Mouse (Mus musculus) spleen, embryonic (tissue): ENCODE measurements at regions not wholly inside any gene's neighbourhood (a gene's known extent, or its start where the extent isn't known, plus 50 kb on each side); places are given as distances from the start of the nearest gene placed in this dataset.

Experiments used
- CTCF ChIA-PET: fragments of 350-600 bp; sonication (Branson Sonifier 250); formaldehyde crosslinking; loops from one replicate; lab custom pipeline; 2022; lab: Charles Lee

GRCm38 (mm10) chr6:31081988-31082387 lies 123.1 kb upstream of the Klf14 start:
- CTCF ChIA-PET = no interaction called here

- CTCF ChIA-PET = no interaction called here
Observed at GRCm38 (mm10) chr6:31082613-31083470, 124.0 kb upstream of the Klf14 start.

- CTCF ChIA-PET = no interaction called here
Observed at GRCm38 (mm10) chr6:31083701-31084100, 124.8 kb upstream of the Klf14 start.

- CTCF ChIA-PET = no interaction called here
Observed at GRCm38 (mm10) chr6:31085063-31085759, 126.3 kb upstream of the Klf14 start.

GRCm38 (mm10) chr6:31085760-31086108 lies 126.9 kb upstream of the Klf14 start:
- CTCF ChIA-PET = interaction anchor here (0.6 kb wide), 1 partner anchor 727 kb away, joined by 5 read pairs; no protein-coding TSS in a partner anchor

GRCm38 (mm10) chr6:31086283-31086682 lies 127.4 kb upstream of the Klf14 start:
- CTCF ChIA-PET = interaction anchor here (0.6 kb wide), 1 partner anchor 727 kb away, joined by 5 read pairs; no protein-coding TSS in a partner anchor

- CTCF ChIA-PET = no interaction called here
Observed at GRCm38 (mm10) chr6:31086798-31087360, 128.0 kb upstream of the Klf14 start.

GRCm38 (mm10) chr6:31087511-31087910 lies 128.6 kb upstream of the Klf14 start:
- CTCF ChIA-PET = no interaction called here

GRCm38 (mm10) chr6:31088147-31088972 lies 129.5 kb upstream of the Klf14 start:
- CTCF ChIA-PET = interaction anchor here (0.5 kb wide), 1 partner anchor 18 kb away, joined by 3 read pairs; no protein-coding TSS in a partner anchor

- CTCF ChIA-PET = interaction anchor here (0.5 kb wide), 1 partner anchor 17 kb away, joined by 3 read pairs; no protein-coding TSS in a partner anchor
Observed at GRCm38 (mm10) chr6:31088973-31089368, 130.1 kb upstream of the Klf14 start.

GRCm38 (mm10) chr6:31090288-31090687 lies 131.4 kb upstream of the Klf14 start:
- CTCF ChIA-PET = no interaction called here

GRCm38 (mm10) chr6:31090791-31091190 lies 131.9 kb upstream of the Klf14 start:
- CTCF ChIA-PET = no interaction called here

GRCm38 (mm10) chr6:31092324-31092723 lies 133.4 kb upstream of the Klf14 start:
- CTCF ChIA-PET = no interaction called here

- CTCF ChIA-PET = no interaction called here
Observed at GRCm38 (mm10) chr6:31092760-31093159, 133.9 kb upstream of the Klf14 start.

GRCm38 (mm10) chr6:31095943-31096714 lies 137.3 kb upstream of the Klf14 start:
- CTCF ChIA-PET = no interaction called here

- CTCF ChIA-PET = no interaction called here
Observed at GRCm38 (mm10) chr6:31096787-31097186, 137.9 kb upstream of the Klf14 start.

- CTCF ChIA-PET = no interaction called here
Observed at GRCm38 (mm10) chr6:31097254-31097653, 138.4 kb upstream of the Klf14 start.

GRCm38 (mm10) chr6:31098106-31098505 lies 139.2 kb upstream of the Klf14 start:
- CTCF ChIA-PET = no interaction called here

GRCm38 (mm10) chr6:31100084-31100579 lies 141.3 kb upstream of the Klf14 start:
- CTCF ChIA-PET = no interaction called here

GRCm38 (mm10) chr6:31100749-31101148 lies 141.9 kb upstream of the Klf14 start:
- CTCF ChIA-PET = no interaction called here
